Mouse (Mus musculus) T-cell, adult 2 months (primary cell): ENCODE results near the gene Vamp1.
A peak's percentile ranks its signal among the peaks of the same experiment; 100 is the strongest.
"Not testable (repeated sequence)": the region's sequence is repeated elsewhere in the genome, so short reads cannot be mapped to it uniquely, and the experiment has no call there.

Experiments
- DNase-seq: peaks from one replicate; pipeline ENCODE4 v3.0.0; 2022; ENCODE audit warnings: low spot score

Vamp1 gene

DNA sequence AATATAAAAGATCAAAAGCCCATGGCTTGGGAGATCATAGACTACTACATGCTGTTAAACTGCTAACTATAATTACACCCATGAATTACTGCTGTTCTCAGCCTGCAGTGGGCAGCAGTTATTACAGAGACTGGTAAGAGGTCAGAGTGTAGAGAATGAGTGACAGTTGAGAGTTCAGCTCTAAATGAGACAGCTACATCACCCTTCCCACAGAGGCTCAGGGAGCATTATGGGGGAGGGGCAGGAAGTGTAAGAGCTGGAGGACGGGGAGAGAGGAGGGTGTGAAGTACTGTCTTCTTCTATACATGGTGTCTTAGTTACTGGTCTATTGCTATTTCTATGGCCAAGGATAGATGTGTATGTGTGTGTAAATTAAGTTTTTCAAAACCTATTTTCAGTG is 29.2 kb downstream of the Vamp1 start:
- peak; percentile 48 for DNase-seq

DNA sequence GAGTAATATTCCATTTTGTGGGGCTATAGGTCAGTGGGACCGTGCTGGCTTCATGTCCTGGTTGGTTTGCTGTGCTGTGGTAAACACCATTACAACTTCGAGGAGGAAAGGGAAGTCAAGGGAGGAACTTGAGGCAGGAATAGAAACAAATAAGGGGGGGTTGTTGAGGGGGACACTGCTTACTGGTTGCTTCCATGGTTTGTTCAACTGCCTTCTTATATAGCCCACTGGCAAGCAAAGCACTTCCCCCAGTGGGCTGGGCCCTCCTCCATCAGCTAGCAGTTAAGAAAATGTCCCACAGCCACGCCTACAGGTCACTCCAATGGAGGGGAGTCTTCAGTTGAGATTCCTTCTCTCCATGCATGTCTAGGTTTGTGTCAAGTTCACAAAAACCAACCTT is 36.9 kb downstream of the Vamp1 start:
- no peak for DNase-seq

DNA sequence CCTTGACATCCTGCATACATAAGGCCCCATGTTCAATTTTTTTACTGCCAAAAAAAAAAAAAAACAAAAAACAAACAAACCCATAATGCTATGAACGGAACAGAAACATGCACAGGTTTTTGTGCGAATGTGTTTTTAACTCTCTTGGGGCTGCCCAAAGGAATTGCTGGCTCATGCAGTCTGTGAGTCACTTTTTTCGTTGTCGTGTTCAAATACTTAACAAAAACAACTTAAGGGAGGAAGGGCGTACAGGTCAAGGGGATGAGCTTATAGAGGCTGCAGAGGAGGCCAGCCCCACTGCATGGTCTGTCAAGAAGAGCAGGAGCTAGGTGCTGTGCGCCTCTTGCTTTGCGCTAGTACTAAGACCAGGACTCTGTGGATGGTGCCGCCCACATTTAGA is 37.4 kb downstream of the Vamp1 start:
- no peak for DNase-seq

DNA sequence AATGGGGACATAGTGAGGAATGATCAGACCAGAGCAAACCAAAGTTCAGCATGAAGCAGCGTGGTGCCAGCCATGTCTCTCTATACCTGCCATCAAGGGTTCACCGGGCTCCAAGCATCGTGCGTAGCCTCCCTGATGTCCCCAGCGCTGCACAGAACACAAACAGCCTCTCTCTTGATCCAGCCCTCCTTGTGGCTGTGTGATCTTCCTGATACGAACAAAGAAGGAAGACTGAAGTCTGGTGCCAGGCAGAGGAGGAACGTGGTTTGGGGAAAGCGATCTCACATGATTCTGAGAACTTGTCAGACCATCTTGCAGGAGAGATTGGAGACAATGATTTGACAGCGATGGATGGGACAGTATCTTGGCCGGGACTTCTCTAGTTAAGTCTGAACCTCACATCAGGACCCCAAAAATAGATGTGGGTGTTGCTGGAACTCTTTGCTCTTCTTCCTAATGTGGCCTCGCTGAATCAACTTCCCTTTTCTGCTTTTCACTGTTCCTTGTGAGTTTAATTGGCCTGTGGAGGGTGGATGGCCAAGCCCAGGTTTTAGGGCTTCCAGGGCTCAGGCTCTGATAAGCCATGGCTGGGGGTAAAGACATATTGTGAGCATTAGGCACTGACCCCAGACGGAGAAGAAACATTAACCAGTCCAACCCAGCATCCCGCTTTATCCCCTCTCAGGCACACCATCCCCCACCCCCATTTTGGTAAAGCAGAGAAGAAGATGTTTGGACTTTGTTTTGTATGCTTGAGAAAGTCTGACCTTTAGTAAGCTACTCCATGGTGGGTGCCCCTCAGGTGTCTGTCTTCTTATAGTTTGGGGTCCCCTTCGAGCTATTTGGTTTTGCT is 38.7 kb downstream of the Vamp1 start:
- DNase-seq = no peak

DNA sequence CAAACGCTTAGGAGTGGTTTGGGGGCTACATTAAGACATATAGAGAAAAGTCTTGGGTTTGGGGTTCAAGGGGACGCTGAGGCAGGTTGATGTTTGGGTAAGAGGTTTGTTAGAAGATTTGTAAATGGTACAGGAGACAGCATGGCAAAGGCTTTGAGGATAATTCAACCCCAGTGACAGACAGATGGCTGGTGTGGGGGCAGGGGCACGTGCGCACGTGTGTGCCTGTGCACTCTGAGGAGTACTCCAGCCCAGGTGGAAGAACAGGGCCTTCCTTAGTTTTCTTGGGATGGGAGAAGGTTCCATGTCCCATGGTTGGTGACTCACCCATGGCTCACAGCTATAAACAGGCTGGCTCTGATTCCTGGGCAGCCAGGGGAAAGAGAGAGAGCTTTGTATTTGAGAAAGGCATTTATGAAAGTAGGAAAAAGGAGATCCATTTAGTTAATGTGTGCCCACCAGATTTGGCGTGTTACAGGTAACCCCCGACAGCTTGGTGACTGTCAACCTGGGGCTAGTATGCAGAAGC is 40.2 kb downstream of the Vamp1 start:
- DNase-seq = no peak

DNA sequence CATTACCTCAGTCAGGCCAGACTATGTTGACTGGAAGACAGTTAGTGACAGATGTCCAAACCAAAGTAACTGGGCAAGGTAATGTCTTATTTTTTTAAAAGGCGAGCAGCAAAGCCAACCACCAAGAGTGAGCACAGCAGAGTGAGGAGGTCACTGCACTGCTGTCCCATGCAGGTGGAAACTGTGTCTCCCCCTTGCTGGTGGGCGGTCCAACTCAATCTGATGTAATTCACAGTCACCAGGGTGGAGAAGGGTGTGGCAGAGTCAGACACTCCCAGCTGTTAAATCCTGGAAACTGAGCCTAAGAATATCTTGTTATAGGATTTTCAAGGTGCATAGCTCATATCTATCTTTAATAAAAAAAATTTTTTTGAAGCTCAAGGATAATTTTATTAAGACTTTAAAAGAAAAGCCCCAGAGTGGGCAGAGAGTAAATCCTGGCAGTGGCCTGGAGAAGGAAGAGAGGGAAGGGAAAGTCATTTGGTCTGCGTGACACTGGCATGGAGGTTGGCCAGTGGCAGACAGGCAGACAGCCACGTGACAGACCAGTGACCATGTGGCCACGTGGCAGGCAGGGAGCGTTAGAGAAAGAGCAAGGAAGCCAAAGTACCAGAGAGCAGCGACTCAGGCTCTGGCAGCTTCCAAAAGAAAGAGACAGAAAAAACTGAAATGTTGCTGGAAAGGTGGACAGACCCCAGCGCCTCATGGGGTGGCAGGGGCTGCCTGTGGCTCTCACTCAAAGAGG is 41.0 kb downstream of the Vamp1 start:
- no peak for DNase-seq

DNA sequence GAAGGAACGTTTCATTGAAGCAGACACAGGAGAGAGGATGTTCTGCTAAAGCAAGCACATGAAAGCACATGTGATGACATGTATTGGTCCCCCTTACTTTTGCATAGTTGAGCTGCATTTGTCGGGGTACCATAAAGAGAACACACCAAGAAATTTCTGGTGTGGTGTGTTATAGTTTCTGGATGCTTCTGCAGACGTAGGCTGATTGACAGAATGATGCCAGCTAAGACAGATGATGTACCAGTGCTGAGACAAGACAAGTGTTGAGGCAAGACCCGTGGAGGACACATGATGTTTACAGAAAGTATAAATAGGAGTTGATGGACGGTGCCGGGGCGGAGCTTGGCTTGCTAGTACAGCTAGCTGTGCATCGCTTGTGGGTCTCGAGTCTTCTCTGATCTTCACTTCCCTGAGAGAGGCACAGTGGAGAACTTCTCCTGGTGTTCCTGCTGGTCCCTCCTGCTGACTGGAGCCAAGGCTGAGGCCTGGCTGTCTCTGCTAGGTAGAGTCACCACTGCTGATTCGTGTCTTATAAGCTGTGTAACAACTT is 44.7 kb downstream of the Vamp1 start:
- DNase-seq = peak; percentile 17

DNA sequence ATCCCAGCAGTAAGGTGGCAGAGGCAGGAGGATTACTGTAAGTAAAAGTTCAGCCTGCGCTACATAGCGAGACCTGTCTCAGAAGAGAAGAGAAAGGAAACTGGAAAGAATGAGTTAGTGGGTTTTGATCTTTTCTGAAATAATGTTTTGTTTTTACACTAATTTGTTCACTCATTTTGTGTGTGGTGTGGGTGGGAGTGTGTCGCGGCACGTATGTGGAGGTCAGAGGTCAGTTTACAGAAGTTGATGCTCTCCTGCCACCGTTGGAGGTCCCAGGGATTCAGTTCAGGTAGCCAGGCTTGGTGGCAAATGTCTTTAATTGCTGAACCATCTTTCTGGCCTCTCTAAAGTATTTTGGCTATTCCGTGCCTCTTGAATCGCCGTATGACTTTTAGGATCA is 48.9 kb downstream of the Vamp1 start:
- no peak for DNase-seq

DNA sequence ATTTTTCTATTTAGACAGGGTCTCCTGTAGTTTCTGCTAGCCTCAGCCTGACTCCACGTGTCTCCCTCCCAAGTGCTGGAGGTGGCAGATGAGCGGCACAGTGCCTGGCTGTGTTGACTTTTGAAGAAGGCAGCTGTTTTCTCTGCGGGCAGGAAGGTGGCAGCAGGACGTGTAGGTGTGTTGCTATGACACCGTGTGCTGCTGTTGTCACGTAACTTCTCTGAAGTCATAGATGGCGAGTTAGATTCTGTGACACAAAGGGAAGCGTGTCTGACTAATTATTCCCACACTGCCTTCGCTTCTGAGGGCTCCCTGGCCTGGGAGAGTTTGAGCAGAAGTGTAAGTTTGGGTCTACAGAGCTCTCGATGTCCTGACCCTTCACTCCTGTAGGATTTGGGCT is 49.9 kb downstream of the Vamp1 start:
- DNase-seq = peak; percentile 94

DNA sequence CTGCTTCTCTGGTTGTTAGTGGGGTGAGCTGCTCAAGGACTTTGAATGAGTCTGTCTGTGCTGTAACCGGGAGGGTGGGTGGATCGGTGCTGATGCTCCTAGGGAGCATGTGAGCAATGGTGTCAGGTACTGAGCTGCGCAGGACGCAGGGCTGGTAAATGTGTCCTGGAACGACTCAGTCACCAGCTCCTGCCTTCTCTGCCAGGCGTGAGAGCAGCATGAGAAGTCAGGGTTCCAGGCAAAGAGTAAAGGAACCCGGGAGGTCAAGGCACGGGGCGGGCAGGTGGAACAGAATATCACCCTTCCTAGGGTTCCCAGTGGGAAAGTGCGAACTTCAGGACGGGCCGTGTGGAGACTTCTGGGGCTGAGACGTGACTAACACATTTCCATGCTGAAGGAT is 50.7 kb downstream of the Vamp1 start:
- DNase-seq = peak; percentile 22

DNA sequence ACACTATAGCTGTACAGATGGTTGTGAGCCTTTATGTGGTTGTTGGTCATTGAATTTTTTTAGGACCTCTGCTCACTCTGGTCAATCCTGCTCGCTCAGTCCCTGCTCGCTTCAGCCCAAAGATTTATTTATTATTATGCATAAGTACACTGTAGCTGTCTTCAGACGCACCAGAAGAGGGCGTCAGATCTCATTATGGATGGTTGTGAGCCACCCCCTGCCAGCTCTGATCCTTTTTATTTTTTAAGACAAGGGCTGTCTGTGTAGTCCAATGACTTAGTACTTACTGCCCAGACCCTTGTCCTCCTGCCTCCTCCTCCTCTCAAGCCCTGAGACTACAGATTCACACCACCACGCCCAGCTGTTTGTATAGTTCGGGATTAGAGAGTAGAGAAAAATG is 51.2 kb downstream of the Vamp1 start:
- peak; percentile 37 for DNase-seq

DNA sequence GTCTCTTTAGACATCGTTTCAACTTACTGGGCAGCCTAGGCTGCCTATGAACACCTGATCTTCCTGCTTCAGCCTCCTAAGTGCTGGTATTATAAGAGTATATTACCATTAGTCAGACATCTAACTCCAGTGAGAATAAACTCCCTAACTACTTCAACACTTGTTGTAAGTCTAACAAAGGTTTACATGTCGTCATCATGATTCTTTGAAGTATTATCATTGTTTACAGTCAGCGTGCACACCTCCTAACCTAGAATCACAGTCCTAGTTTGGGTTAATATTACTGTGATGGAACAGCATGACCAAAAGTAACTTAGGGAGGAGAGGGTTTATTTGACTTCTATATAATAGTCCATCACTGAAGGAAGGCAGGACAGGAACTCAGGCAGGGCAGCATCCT is 52.1 kb downstream of the Vamp1 start:
- DNase-seq = no peak

DNA sequence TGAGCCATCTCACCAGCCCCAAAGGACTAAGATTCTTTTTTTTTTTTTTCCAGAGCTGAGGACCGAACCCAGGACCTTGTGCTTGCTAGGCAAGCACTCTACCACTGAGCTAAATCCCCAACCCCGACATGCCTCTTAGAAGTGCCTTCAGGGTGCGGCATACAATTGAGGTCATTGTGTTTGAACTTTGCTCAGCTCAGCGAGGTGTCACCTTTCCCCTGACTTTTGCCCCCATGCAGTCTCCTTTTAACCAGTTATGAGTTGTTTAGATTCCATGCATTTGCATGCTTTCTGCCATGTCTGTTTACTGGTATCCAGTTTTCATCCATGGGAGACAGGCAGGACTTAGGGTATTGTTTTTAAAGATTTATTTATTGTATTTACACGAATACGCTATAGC is 53.4 kb downstream of the Vamp1 start:
- no peak for DNase-seq

DNA sequence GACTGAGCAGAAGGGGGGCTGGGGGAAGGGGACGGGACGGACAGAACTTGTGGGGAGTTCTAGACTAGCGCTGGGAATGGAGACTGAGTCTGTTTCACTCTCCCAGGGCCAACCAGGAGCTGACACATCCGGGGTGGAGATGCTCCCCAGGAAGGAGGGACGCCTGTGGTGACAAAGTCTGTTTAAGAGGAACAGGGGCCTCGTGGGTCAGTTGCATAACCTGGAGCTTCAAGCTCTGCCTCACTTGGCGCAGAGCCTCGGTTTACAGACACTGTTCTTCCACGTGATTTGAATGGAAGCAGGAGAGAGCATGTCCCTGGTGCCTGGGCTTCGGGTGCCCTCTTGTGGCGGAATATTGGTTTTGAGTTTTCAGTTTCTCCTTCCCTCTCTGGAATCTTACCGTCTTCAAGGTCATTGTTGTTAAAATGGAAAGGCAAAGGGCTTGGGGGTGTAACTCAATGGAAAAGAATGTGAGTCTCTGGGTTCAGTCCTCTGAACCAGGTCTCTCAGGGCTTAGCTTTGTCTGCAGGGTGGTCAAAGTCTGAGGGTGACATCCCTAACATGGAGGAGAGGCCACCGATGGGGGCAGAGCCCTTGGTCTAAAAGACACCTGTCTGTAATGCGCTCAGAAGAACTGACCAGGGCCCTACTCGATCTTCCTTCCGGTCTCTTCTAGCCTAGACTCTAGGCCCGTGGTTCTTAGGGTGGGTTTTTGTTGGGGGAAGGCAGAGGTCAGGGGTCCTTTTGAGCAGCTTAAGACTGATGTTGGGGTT is 56.3 kb downstream of the Vamp1 start:
- peak; percentile 85 for DNase-seq

DNA sequence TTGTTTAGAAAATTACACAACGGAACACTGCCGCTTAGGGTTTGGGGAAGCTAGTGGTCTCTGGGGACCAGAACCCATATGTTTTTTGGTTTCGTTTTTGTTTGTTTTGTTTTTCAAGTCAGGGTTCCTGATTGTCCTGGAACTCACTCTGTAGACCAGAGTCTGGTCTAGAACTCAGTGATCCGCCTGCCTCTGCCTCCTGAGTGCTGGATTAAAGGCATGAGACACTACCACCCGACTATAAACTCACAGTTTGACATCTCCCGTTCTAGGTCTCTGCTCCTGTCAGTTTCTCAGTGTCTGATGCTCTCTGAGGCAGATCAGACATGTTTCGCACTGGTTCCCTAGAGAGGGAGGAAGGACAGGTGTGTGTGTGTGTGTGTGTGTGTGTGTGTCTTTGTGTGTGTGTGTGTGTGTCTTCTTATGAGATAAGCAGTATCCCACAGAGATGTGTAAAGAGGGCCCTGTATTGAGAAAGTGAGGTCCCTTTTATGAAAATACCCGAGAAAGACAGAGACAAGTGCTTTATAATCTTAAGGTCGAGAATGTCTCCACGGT is 57.0 kb downstream of the Vamp1 start:
- no peak for DNase-seq

DNA sequence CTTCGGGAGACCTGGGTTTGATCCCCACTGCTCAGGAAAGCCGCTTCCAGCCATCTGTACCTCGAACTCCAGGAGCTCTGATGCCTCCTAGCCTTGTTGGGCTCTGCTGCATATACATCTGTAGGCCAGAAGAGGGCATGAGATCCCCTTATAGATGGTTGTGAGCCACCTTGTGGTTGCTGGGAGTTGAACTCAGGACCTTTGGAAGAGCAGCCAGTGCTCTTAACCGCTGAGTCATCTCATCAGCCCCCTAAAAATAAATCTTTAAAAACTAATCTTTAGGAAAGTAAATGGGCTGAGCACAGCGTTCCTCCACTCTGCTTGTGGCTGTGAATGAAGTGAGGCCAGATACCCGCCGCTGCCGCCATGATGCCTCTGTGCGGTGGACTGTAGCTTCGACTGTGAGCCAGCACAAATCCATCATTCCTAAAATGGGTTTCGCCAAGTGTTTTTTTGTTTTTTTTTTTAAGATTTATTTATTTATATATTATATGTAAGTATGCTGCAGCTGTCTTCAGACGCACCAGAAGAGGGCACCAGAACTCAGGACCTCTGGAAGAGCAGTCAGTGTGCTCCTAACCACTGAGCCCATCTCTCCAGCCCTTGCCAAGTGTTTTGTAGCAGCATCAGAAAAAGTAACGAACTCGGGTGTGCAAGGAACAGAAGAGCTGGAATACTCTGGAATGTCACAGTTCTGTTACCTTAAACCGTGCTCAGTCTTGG is 59.7 kb downstream of the Vamp1 start:
- peak; percentile 20 for DNase-seq

DNA sequence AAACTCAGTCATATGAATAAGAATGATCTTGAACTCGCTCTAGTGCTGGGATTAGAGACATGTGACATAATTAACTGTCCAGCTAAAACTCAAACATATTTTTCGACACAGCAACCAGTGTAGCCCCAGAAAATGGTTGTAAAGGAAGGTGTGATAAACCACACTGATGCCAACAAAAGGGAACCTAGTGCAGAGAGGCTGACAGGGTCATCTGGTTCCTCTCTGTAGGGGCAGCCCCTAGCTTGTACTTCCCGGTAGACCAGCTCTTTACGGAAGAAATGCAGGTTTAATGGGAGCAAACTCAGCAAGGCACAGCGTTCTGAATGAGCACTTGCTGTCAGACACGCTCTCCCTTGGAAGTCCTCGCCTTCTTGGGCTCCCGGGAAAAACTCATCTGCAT is 64.4 kb downstream of the Vamp1 start:
- DNase-seq = no peak

DNA sequence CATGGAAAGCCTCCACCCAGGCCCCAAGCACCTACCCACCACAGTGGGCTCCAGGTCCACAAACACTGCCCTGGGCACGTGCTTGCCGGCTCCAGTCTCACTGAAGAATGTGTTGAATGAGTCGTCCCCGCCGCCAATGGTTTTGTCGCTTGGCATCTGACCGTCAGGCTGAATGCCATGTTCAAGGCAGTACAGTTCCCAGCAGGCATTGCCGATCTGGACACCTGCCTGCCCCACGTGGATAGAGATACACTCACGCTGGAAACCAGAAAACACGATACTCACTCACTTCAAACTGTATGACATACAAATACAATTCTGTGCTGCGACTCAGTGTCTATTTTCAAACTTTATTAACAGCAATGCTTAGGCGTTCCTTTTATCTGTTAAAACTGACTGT is 67.4 kb downstream of the Vamp1 start:
- DNase-seq = not testable (repeated sequence)

DNA sequence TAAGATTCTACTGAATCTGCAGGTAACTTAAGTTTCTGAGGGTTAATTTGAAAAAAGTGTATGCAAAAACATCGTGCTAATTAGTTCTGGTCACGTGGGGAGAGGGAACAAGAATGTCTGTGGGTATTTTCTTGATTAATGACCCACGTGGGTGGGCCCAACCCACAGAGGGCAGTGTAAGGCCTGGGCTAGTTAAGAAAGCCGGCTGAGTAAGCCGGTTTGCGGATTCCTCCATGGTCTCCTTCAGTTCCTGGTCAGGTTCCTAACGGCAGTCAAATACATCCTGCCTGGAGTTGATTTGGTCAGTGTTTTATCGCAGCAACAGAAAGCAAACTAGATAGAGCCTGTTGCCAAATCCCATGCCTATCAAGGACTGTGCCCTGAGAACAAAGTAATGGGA is 68.9 kb downstream of the Vamp1 start:
- DNase-seq = no peak

DNA sequence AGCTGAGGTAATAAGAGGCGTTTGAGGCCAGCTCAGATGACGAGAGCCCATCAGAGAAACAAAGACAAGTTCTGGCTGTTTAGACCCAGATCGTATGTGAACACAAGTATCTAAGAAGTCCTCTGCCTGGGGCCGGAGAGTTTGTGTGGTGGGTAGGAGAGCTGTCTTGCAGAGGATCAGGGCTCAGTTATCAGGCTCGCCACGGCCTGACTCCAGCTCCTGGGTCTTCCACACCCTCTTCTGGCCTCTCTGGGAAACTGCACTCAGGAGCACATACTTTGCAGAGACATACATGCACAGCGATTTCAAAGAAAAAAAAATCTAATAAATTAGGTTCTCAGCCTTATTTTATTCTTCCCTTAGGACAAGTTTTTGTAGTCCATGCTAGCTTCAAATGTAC is 69.4 kb downstream of the Vamp1 start:
- no peak for DNase-seq

DNA sequence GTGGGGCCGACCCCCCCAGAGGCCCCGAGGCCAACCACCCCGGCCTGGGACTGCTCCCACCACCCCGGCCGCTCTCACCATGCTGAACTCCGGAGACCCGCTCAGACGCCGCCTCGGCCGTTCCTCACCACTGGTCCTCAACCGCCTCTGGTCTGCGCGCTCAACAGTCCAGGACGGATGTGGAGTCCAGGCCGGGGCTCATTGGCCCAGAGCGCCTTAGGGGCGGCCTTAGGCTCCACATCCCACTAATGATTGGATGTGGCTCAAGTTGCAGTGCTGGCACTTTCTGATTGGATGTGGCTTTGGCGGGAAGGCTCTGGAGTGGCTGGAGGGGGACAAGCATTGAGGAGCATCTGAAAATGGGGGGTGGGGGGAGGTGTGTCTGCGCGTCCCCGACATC is 70.5 kb downstream of the Vamp1 start, which contains the start of gene Tuba3a:
Gene Tuba3a, minus strand, starts transcription at position 153 of the 400 bp plus-strand sequence.
- DNase-seq = no peak
